Mouse (Mus musculus): ENCODE measurements at regions not wholly inside any gene's neighbourhood (a gene's known extent, or its start where the extent isn't known, plus 50 kb on each side); places are given as distances from the start of the nearest gene placed in this dataset.
"Not testable (repeated sequence)": the region's sequence is repeated elsewhere in the genome, so short reads cannot be mapped to it uniquely, and the experiment has no call there.

DNA sequence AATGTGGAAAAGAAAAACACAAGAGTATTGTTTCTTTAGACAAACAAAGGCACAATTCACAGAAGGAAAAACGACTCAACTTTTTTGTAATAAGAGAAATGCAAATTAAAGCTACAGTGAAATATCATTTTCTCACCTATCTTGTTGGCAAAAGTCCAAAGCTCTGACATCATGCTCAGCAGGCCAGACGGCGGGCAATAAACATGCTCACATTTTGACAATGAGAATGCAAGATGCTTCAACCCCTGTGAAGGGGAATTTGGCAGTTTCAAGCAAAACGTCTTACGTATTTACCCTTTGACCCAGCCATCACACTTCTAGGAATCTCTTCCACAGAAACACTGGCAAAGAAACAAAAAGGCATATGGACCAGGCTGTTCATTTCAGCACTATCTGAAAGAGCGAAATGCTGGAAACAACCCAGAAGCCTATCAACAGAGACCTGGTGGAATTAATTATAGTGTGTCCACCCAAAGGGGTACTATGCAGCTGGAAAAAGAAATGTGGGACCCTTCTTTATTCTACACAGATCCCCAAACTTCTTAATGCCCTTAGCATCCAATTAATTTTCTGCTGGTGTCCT, 203.4 kb upstream of the 2610301B20Rik start:
- no peak for DNase-seq (ENCODE audit: low spot score)

DNA sequence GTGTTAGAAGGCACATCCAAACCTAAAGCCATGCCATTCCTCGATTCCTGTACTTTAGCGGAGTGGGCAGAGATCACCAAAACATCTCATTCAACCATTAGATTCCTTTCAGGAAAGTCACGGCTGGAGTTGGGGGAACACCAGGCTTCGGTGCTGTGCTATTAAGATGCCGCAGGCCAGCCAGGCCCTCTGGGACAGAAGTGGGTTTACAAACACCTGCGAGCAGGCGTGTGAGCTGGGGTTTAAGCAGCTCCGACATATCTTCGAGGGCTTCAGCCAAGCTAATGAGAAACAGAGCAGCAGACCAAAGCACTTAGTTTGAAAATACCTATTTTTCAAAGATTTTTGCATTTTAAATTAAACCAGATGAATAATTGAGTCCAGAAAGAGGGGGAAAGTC, 183.2 kb upstream of the 2610301B20Rik start:
- DNase-seq (ENCODE audit: low spot score), result no peak

- DNase-seq (ENCODE audit: low spot score), result no peak
These were observed 181.4 kb upstream of the 2610301B20Rik start for GRCm38 (mm10) chr4:10692860-10693259.

- DNase-seq (ENCODE audit: low spot score), result no peak
These were observed 180.7 kb upstream of the 2610301B20Rik start for GRCm38 (mm10) chr4:10693446-10694105.

GRCm38 (mm10) chr4:10694106-10694748, 180.1 kb upstream of the 2610301B20Rik start:
- not testable (repeated sequence) for DNase-seq (ENCODE audit: low spot score)

DNA sequence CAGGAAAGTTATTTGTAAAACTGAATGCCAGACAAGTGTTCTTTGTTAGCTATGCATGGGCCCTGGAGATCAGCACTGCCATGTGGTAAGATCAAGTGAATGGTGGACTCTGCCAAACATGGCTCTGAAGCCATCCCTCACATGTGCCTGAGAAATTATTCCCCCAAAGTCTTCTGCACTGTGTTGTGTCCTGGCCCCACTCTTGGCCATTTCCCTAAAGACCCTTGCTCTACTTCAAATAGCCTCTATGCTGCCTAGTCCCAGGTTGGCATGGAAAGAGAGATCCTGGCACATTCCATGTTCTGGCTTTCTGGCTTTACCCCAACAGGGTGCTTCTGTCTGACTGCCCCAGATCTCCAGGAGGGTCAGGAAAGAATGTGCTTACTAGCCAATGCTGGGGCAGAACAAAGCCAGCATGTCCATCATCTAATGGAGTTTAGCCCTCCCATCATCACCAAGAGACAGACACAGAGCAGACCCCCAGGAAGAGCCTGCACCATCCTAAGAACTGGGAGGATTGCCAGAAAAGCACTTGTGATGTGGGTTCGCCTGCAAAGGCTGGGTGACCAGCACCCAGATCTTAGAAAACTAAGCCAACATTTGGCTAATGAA, 177.0 kb upstream of the 2610301B20Rik start:
- no peak for DNase-seq (ENCODE audit: low spot score)

DNA sequence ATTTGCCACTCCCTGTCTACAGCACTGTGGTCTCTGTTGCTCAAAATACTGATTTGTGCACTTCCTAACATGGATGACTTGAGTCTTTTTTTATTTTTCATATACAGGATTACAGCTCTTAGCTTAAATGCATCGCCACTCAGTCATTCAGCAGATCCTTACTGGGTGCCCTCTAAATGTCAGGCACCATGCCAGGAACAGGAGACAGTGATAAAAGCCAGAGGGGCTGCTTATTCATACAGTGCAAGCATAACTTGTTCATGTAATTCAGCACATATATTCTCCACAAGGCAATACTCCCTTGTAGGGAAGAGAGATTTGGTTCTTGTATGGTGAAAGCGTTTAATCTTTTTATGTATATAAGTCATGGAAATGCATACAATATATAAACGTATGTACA, 175.7 kb upstream of the 2610301B20Rik start:
- no peak for DNase-seq (ENCODE audit: low spot score)

DNA sequence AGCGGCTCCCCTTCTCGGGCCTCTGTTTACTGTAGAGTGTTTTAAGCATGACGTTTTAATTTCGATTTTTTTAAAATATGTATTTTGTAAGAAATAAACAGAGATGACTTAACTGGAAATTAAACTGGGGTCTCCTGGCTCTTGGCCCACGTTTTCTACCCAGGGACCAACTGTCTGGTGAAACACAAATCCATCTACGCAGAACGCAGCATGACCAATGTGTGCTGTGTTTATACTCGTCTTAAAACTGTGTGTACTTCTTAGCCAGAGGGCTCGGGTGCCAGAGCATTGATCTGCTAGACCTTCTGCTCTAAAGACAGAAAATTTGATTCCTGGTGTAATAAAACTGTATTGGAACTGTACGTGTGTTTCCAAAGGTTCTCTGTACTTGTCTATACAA, 172.8 kb upstream of the 2610301B20Rik start:
- no peak for DNase-seq (ENCODE audit: low spot score)

DNA sequence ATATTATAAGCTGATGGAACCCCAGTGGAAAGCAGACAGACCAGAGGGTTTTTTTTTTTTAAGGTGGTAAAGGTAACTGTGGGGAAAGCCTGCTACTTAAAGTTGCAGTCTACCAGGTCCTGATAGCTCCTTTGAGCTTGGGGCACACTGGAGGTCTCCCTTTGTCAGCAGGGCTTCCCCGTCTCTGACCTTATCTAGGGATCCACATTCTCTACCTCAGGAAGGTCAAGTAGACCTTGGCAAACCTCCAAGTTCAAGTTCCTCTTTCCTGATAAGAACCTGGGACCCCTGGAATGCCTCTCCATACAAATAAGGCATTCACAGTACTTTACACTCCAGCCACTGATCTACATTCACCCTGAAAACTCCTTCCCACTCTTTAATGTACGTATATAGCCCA, 171.1 kb upstream of the 2610301B20Rik start:
- no peak for DNase-seq (ENCODE audit: low spot score)

- no peak for DNase-seq (ENCODE audit: low spot score)
These were observed 167.2 kb upstream of the 2610301B20Rik start for GRCm38 (mm10) chr4:10707016-10707657.

DNA sequence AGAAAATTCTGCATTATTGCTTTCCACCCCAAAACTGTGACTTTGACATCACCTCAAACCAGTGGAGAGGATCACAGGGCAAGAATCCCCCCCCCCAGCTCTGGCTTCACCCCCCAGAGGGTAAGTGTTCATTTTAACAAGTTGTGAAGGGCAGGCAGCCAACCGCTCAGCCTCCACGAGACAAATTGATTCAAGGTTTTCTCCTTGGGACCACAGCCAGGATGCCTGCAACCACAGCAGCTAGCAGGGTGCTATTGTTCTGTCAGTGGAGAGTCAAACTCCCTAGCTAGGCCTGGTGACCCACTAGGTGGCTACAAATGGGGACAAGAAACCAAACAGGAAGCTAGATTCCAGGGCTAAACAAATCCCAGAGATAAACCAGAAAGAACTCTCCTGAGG, 166.6 kb upstream of the 2610301B20Rik start:
- DNase-seq (ENCODE audit: low spot score), result no peak

DNA sequence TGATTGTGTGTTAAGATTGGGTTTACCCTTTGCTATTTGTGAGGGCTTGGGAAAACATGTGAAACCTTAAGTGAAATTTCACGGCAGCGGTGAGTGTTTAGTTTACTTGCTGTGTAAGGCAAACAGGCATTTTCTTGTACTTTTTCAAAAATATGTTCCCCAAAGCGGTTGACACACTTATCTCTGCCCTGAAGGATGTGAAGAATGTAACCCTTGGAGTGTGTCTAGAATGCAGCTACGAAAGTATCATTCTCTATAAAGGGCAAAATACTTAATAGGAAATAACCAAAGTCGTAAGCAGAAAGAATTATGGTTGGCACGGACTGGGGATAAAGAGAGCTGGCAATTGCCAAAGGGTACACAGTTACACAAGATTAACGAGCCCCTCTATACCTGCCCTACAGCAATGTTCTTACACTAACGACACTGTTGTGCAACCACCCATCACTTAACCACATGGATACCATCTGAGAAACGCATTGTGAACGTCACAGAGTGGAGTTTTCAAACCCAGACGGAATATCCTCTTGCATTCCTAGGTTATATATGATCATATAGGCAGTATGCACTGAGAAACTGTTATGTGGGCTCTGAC, 162.3 kb upstream of the 2610301B20Rik start:
- DNase-seq (ENCODE audit: low spot score), result no peak

DNA sequence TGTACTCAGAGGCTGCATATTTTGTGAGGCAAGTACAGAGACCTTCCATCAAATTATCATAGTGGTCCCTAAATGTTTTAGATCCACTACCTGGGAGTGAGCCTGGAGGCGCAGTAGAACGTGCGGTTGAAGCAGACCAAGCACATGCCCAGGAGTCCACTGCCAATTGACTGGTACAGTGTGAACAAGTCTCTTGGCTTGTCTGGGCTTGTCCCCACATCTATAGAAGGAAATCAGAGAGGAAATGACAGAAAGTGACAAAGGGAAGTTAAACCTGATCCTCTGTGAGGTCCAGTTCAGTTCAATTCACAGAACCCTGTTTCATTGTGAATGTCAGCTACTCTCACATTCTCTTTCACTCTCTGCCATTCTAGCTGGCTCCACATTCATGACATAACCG, 151.0 kb upstream of the 2610301B20Rik start:
- DNase-seq (ENCODE audit: low spot score), result no peak

DNA sequence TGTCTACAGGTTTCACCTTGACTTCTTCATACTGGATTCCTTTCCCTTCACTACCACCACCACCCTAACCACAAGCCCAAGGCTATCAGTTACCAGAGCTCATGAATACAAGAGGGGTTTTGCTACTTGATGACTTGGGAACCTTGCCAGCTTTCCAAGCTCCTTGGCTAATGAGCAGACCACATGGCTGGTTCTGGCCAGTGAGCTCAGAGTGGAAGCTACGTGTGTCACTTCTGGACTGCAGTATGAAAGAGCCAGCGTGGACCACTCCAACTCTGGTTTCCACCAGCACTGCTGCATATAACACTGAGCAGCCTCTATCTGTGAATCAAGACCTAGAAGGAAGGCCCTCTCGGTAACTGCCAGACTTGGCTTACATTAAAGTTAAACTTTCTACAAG, 146.4 kb upstream of the 2610301B20Rik start:
- no peak for DNase-seq (ENCODE audit: low spot score)

DNA sequence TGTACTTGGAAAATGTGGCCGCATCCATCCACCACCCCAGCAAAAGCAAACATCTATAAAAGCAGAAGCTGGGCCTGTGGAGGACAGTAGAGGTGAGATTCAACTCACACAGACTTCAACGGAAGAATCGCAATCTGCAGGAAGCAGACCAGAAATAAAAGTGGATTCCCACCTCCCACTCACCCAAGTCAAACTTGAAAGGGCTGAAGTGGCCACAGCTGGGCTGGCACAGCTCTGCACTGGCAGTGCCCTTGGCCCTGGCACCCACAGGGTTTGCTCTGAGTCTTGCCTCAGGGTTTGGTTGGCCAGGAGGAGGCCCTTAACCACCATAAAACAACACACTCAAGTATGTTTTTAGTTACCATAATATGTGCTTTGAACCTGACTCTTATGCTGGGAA, 129.1 kb upstream of the 2610301B20Rik start:
- DNase-seq (ENCODE audit: low spot score), result no peak

- no peak for DNase-seq (ENCODE audit: low spot score)
These were observed 125.5 kb upstream of the 2610301B20Rik start for GRCm38 (mm10) chr4:10748816-10749215.

DNA sequence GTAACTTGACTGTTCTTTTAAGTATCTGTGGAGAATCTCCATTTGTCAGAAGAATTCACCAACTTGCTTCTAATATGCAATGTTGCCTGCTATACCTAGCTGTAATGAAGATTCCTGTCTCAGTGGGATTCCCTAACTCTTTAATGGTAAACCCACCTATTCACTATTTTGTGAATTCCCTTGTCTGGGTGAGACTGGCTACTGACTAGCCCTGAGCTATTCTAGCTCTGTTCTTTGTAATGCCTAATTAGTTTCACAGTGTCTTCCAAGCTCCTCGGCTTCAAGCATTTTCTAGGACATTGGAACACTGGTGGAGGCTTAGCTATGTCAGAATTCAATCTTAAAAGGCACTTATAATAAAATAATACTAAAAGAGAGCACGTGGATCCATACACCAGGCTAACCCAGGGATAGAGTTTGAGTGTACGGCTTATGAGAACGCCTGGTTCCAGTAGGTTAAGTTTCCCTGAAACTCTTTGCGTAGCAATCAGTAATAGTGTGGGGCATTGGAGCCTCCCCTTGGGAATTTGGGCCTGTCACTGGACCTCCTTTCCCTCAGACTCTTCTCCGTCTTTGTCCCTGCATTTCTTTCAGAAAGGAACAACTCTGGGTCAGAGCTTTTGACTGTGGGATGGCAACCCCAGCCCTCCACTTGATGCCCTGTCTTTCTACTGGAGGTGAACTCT, 123.8 kb upstream of the 2610301B20Rik start:
- not testable (repeated sequence) for DNase-seq (ENCODE audit: low spot score)

- no peak for DNase-seq (ENCODE audit: low spot score)
These were observed 121.1 kb upstream of the 2610301B20Rik start for GRCm38 (mm10) chr4:10753176-10753575.

GRCm38 (mm10) chr4:10759491-10759890, 114.8 kb upstream of the 2610301B20Rik start:
- DNase-seq (ENCODE audit: low spot score), result no peak

DNA sequence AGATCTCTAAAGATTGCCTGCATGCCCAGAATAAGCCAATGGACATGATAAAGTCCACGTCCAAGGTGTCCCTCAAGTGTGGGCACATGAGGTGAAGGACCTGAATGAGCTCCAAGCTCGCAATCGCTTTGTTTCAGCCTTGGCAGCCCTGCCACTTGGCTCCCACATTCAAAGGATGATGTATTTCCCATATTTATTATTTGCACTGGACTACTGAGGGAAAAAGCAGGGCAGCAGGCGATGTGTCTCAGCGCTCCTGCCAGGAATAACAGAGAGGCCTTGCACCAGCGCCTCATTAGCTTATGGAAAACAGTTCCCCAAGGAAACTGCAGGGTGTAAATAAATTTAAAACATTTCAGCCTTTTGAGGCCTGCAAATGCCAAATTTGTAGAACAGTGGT, 106.6 kb upstream of the 2610301B20Rik start:
- DNase-seq (ENCODE audit: low spot score), result no peak

DNA sequence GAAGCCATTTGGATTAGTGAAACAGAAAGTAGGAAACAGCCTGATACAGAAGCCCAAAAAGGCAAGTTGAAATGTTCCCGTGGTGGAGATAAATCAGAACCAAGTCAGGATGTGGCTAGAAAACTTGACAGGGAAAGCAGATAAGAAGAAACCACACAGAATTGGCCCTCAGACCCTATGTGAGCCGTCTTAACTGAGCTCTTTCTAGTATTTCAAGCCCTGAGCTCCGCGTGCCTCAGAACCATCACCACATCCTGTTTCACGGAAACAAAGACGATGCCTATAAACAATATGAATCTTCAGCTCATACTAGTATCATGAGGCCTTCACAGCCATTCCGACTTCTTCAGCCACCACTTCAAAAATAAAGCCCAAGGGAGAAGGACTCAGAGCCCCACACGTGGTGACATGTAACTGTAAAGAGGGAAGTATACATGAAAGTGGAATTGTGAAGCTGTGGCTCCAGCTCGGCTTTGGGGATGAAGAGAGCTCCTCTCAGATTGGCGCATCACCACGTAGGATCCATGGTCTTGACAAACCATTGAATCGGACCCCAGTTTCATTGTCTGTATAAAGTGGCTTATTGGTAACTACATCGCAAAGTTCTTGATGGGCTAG, 104.2 kb upstream of the 2610301B20Rik start:
- DNase-seq (ENCODE audit: low spot score), result no peak
